Mouse (Mus musculus) gastrocnemius, postnatal 25 days (tissue): ENCODE results near the gene Lhx8. TPM values are rescaled to one million over a fixed set of nuclear protein-coding genes. Genes with fewer than 3 reads are reported as not detected.
A peak's percentile ranks its signal among the peaks of the same experiment; 100 is the strongest.

Source experiments
- DNase-seq: peaks from one replicate; pipeline ENCODE4 v3.0.0; 2022
- total RNA-seq, 2 experiments: library from RNA; stranded (reverse); gene quantifications; 1 replicate in 1 of 2; 2 replicates in 1 of 2; pipeline ENCODE4 v1.2.3; 2021

The Lhx8 gene
- total RNA-seq, 2 experiments from 2014 or later = not detected

DNA sequence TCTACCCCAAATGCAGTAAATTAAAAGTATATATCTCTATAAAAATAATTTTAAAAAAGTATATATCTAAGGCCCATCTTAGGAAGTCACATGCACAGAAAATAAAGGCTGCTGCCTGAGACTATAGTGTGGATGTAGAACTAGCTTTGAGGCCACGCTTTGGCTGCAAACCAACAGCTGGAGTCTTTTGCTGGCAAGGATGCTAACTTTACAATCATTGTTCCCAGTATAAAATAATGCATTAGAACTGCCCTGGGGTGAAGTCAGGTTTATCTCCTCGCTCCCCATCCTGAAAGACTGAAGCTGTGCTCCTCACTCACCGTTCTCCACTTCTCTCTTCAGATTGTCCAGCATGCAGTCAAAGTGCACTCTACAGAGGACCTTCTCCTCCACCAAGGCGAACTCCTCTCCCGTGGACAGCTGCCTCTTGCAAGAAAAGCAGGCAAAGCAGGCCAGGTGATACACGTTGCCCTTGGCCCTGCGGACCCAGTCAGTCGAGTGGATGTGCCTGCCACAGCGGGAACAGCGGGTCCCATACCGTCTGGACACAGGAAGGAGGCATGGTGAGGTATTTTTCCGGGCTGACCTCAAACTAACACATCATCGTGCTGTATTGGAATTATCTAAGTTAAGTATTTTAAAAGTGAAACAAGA, 8.4 kb downstream of the Lhx8 start:
- no peak for DNase-seq

DNA sequence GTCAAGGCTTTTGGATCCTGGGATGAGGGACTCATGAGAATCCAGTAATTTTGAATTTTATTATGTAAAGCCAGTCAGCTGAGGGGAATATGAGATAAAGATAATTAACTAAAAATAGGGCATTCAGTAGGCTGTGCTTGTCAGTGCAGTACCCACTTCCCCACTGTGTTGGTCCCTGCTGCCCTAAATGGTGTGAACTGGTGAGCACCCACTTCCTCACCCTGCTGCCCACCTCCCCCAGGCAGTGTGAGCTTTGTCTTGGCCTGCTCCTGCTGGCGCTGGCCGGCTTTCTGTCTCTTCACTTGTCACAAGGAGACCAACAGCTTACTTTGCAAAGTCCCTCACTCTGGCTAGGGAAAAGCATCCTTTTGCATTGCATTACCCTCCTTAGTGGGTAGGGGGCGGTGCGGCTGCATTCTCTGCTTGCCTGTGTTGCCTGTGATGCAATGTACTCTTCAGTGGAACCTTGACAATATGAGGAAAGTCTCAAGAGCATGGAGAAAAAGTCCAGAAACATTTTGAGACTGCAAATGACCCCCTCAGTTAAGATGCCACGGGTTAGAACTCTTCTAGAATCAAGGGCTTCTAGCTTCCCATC, 12.7 kb downstream of the Lhx8 start:
- DNase-seq = no peak

DNA sequence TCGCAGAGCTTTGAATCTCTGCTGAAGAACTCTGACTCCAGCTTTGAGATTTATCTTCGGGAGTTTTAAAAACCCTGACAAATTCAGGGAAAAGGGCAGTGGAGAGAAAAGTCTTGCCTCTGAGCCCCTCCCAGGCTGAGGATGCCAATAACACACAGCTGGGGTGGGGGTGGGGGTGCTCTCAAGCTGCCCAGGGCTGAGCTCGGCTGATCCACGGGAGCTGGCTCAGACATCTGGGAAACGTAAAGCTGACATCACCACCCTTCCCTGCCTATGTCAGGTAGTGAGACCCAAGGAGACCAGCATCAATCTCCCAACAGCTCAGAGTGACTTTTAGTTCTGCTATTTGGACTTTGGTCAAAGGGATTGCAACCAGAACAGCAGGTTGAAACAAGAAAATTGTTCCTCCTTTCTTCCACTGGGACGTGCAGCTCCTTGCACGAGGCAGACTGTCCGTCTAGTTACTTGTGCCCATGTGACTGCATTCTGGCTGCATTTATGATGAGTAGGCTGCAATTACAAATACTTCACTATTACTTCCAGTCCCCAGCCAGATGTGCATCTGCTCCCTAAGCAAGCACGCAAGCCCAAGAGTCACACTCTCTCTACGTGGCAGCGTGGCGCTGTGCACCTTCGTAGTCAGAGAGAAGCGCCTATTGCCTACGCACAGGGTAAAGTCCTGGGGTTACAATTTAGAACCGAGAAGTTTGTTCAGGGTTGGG, 25.1 kb downstream of the Lhx8 start:
- DNase-seq = no peak

DNA sequence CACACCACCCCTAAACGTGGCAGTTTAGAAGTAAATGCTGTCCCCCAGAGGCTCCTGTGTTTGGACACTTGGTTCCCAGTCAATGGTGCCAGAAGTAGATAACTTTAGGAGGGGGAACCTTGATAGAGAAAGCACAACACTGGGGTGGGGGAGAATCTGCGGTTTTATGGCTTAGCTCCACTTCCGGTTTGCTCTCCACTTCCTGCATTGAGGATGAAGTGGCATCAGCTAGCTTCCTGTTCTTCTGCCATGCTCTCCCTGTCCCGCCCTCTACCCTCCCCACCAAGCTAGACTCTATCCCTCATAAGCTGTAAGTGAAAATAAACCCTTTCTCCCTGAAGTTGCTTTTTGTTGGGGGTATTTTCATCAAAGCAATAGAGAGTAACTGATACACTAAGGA, 29.4 kb downstream of the Lhx8 start:
- DNase-seq = no peak

GRCm38 (mm10) chr3:154300006-154300405, 30.5 kb downstream of the Lhx8 start:
- no peak for DNase-seq

DNA sequence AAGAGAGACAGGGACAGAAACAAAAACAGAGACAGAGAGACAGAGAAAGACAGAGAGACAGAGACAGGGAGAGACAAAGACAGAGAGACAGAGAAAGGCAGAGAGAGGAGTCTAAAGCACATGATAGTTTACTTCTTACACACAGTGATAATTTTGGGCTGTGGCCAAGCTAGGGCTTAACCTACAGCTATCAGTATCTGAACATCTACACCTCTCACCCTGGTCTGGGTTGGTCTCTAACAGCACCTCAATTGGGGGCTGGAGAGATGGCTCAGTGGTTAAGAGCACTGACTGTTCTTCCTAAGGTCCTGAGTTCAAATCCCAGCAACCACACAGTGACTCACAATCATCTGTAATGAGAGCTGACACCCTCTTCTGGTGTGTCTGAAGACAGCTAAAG, 32.0 kb downstream of the Lhx8 start:
- DNase-seq = no peak

GRCm38 (mm10) chr3:154297499-154297898, 33.0 kb downstream of the Lhx8 start:
- DNase-seq = no peak

GRCm38 (mm10) chr3:154294924-154295834, 35.3 kb downstream of the Lhx8 start:
- DNase-seq = no peak

GRCm38 (mm10) chr3:154293839-154294490, 36.5 kb downstream of the Lhx8 start:
- no peak for DNase-seq

DNA sequence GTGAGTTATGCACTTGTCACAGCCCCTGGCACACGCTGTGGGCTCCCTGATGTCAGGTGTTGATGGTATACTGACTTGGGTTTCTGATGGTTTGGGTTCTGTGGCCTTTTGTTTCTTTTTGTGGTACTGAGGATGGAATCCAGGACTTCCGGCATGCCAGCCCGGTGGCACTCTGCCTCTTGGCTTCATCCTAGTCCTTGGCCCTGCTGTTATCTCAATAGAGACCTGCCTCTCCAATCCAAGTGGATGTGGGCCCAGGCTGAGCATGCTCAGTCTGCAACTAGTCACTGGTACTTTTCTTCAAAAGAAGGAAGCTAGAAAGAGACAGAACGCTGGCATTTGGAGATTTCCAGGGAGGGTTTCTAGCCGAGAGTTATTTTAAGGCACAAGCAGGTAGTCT, 38.3 kb downstream of the Lhx8 start:
- no peak for DNase-seq

DNA sequence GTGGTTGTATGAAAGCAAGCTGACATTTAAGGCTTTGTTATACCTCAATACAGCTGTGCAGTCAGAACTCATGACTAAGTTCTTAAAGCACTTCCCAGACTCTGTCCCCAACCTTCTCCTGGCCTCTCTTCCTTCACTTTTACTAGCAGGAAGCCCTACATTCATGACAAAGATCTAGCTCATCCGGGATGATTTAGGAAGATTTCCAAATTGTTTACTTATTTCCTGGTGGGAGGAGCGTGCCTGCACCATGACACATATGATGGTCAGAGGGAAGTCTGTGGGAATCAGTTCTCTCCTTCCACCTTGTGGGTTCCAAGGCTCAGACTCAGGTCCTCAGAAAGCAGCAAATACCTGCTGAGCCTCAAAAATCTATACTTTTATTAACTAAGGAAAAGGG, 40.1 kb downstream of the Lhx8 start:
- no peak for DNase-seq

- DNase-seq = no peak
These were observed 41.9 kb downstream of the Lhx8 start for GRCm38 (mm10) chr3:154288429-154289069.

DNA sequence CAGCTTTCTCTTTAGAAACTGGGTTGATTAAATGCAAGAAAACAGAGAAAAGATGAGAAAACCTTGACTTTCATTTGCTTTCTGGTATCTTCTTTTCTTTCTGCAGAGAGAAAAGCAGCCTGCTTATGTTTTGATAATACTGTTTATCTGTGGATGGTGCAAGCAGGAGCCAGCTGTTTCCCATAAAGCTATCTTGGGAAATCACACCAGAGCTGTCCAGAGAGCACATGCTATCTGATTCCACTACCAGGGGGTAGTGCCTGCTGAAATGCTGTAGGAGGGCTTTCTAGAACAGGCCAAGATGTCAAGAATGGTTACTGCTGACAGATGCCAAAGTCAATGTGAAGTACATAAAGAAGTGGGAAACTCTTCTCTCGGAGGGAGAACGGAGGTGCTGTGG, 43.2 kb downstream of the Lhx8 start:
- DNase-seq = no peak

DNA sequence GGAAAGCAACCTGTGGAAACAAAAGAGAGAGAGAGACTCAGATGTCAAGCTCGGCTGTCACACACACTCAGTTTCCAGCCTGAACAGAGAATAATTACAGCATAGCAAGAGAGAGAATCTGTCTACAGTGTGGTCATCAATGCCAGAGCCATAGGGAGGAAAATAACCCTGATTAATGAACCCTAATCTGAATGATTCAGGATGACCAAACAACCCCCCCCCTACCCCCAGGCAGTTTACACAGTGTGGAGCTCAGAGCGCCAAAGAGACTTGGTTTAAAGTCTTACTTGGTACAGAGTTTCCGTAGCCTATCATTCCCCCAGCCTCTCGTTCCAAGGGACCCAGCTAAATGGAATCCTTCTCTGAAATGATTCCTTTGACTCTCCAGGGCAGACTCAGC, 45.1 kb downstream of the Lhx8 start:
- DNase-seq = no peak

GRCm38 (mm10) chr3:154284260-154284659, 46.2 kb downstream of the Lhx8 start:
- DNase-seq = no peak

GRCm38 (mm10) chr3:154274681-154275080, 55.8 kb downstream of the Lhx8 start:
- no peak for DNase-seq

DNA sequence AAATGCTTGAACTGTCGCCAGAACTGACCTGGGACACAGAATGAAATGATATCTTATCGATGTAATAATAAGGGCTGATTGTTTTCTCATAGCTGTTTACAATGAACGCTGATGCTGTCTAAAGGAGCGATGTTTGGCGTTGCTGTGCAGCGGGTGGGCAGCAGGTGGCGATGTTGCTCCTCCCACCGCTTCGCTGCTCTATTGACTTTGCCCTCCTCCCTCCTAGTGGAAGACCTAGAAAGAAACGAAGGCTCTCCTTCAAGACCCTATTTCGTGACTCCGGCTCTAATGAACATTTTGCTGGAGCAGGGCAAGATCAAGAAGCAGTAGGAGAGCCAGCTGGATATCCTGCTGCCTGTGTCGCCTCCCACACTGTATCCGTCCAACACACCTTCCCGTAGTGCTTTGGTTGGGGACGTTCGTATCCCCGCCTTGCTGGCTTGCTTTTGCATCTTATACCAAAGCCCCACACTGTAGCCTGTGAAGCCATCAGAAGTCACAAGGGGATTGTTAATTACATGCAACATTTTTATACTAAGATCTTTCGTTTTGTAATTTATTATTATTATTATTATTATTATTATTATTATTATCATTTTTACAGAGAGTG, 60.6 kb downstream of the Lhx8 start:
- DNase-seq = peak; percentile 38

- DNase-seq = no peak
These were observed 62.1 kb downstream of the Lhx8 start for GRCm38 (mm10) chr3:154268313-154268712.

DNA sequence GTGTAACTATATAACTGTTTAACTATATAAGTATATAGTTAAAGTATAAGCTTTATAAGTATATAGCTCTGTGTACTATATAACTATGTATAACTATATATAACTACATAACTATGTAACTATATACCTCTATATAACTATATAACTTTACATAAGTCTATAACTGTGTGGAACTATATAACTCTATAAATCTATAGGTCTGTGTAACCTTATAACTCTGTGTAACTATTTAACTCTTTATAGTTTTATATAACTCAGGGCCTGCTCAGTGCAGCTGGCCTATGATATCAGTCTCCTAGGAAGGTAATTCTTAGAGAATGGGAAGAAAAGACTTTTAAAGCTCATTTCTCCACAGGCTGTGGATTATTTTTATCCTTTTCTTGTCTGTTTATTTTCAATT, 73.1 kb downstream of the Lhx8 start:
- DNase-seq = no peak
